Mouse (Mus musculus) heart, adult 18-20 months (tissue): ENCODE data around the gene Cd300lg. TPM values are rescaled to one million over a fixed set of nuclear protein-coding genes. Genes with fewer than 3 reads are reported as not detected.

Experiments
- DNase-seq, 2 experiments: peaks; one replicate each; pipeline ENCODE4 v3.0.0; 2021 to 2022; ENCODE audit warnings: mixed read lengths in 1 of 2
- total RNA-seq, 2 experiments: library from RNA; stranded (reverse); gene quantifications; 2 replicates each; pipeline ENCODE4 v1.2.3; 2021

The Cd300lg gene
- total RNA-seq, 2 experiments from 2014 or later: 49.0 to 52.9 TPM

- peak; percentile 39 to 45 for DNase-seq
Measured at GRCm38 (mm10) chr11:102096887-102097391, 55.6 kb downstream of the Cd300lg start.

GRCm38 (mm10) chr11:102101219-102101618 lies 59.9 kb downstream of the Cd300lg start, which contains the start of gene Ppy:
TSS of gene Ppy (minus strand) at chr11:102101319.
- DNase-seq: no peak

- peak; percentile 45 to 78 for DNase-seq
Measured at GRCm38 (mm10) chr11:102102485-102103258, 61.4 kb downstream of the Cd300lg start.

Other genes with a start within 250 kb of the Cd300lg start
- gene Meox1, start 147.1 kb upstream of the Cd300lg start, total RNA-seq: 1 to 10 TPM; 4.3 to 6.5 TPM
- gene Sost, start 74.5 kb upstream of the Cd300lg start, total RNA-seq: 1 to 10 TPM; 1.9 to 2.0 TPM
- not detected for gene Cfap97d1, start 57.2 kb upstream of the Cd300lg start, total RNA-seq
- 100 to 1,000 TPM; 107 to 117 TPM for gene Dusp3, start 54.5 kb upstream of the Cd300lg start, total RNA-seq
- 1 to 10 TPM; 1.4 to 1.5 TPM for gene Mpp3, start 13.0 kb upstream of the Cd300lg start, total RNA-seq
- gene Mpp2, start 47.0 kb downstream of the Cd300lg start, total RNA-seq: 1 to 10 TPM; 1.5 to 3.1 TPM
- gene Ppy, start 59.8 kb downstream of the Cd300lg start, total RNA-seq: not detected
- not detected for gene Pyy, start 66.3 kb downstream of the Cd300lg start, total RNA-seq
- gene Nags, start 104.0 kb downstream of the Cd300lg start, total RNA-seq: under 1 TPM in 1 of 2 experiments, not detected in 1; 0.13 TPM
- 10 to 100 TPM; 14.1 to 14.9 TPM for gene Tmem101, start 114.9 kb downstream of the Cd300lg start, total RNA-seq
- 10 to 100 TPM; 45.5 to 50.6 TPM for gene Lsm12, start 143.8 kb downstream of the Cd300lg start, total RNA-seq
- gene G6pc3, start 148.1 kb downstream of the Cd300lg start, total RNA-seq: 10 to 100 TPM; 54.5 to 56.6 TPM
- gene Hdac5, start 188.7 kb downstream of the Cd300lg start, total RNA-seq: 100 to 1,000 TPM; 115 to 117 TPM
- under 1 TPM; 0.22 to 0.28 TPM for gene BC030867, start 207.4 kb downstream of the Cd300lg start, total RNA-seq
- gene Asb16, start 227.2 kb downstream of the Cd300lg start, total RNA-seq: 1 to 10 TPM; 1.2 TPM
- gene Tmub2, start 243.4 kb downstream of the Cd300lg start, total RNA-seq: 10 to 100 TPM; 24.4 to 26.7 TPM